Mouse (Mus musculus) layer of hippocampus, postnatal 36 days (tissue): ENCODE measurements around the gene Ccdc39. TPM values are rescaled to one million over a fixed set of nuclear protein-coding genes. Genes with fewer than 3 reads are reported as not detected.

ENCODE experiments used
- DNase-seq, 2 experiments: peaks; one replicate each; pipeline ENCODE4 v3.0.0; 2022
- total RNA-seq, 2 experiments: library from RNA; stranded (reverse); gene quantifications; 2 replicates each; pipeline ENCODE4 v1.2.3; 2021

Gene Ccdc39
- total RNA-seq, 2 experiments from 2014 or later, result 22.4 to 30.3 TPM

DNA sequence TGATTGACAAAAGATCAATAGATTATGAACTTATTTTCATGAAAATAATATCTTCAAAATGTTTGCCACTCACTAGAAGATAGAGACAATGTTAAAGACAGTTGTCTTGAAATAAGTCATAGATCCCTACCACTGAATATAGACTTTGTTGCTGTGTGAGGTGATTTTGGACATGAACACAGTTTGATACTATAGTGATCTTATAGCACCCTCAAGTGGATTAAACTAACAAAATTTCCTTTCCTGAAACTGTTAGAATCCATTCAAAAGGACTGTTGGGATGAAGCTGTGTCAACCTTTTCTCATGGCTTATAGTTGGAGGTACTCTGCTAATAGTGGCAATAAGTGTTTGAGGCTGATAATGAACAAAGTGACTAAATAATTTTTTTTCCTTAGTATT is 53.1 kb downstream of the Ccdc39 start:
- DNase-seq, result no peak

Other genes starting within 250 kb of the Ccdc39 start
- gene Ttc14, start 44.5 kb downstream of the Ccdc39 start, total RNA-seq, result 100 to 1,000 TPM in 1 of 2 experiments, 10 to 100 TPM in 1; 86.3 to 100 TPM
- 100 to 1,000 TPM in 1 of 2 experiments, 10 to 100 TPM in 1; 88.6 to 104 TPM for gene Fxr1, start 175.6 kb upstream of the Ccdc39 start, total RNA-seq
- gene Dnajc19, start 237.0 kb upstream of the Ccdc39 start, total RNA-seq, result 10 to 100 TPM; 47.8 to 49.5 TPM